ENCODE assay signal across 27 mouse cellular contexts in genomic region chr19:4701221-4701620, GRCm38 (mm10). TPM values are rescaled to one million over a fixed set of nuclear protein-coding genes. Genes with fewer than 3 reads are reported as not detected.
DNase-seq lines count a peak whose midpoint lies in the region; ATAC-seq and TF ChIP-seq lines count a peak whose summit lies in the region.
"Had no signal": no experiment of that assay in that cellular context is flagged by ENCODE, and none has a peak within 500 bp of the region (broad histone marks: within the 10 kb centered on the region; RNA-seq: fewer than 3 reads in every experiment).

No protein-coding gene starts in this region.

- DNase-seq in heart, adult 11 months = peak; percentile 68
- DNase-seq in heart, adult 9 months (ENCODE audit: low spot score in 2 of 2) = no peak
- DNase-seq in lung, postnatal 25 days (ENCODE audit: low spot score) = peak; percentile 18
- no peak for DNase-seq in lung, postnatal 0 days (ENCODE audit: low spot score)
- DNase-seq in CD4-positive helper T cell, adult 2 months (ENCODE audit: low read depth, low spot score) = peak; percentile 10
- DNase-seq in embryonic facial prominence, embryonic 10.5 days (ENCODE audit: low spot score) = no peak
- DNase-seq in embryo, embryonic 10.5 days (ENCODE audit: low spot score) = no peak
- DNase-seq: adrenal gland, postnatal 10 days; cerebellum, adult 8-10 months; forebrain, postnatal 0 days; gastrocnemius, postnatal 25 days; heart, postnatal 4 days; kidney, adult 9 months; kidney, postnatal 14 days; liver, embryonic 13.5 days; lung, embryonic 14.5 days; right cerebral cortex, postnatal 14 days; spleen, adult 18-20 months; thymus, postnatal 14 days had no signal

- H3K4me3 ChIP-seq in lung, postnatal 0 days (ENCODE audit: low read depth, low read length) = no peak overlapping the region
- no peak overlapping the region for H3K4me3 ChIP-seq in embryonic facial prominence, embryonic 10.5 days
- H3K4me3 ChIP-seq: embryonic facial prominence, embryonic 12.5 days; heart, embryonic 15.5 days; liver, embryonic 13.5 days; midbrain, embryonic 12.5 days had no signal

- no peak for TF ChIP-seq CTCF in lung, postnatal 0 days (IDR thresholded peaks at IDR 0.05)

- 28% methylated on average over 7 of the region's 7 CpGs for WGBS in lung, postnatal 0 days
- WGBS in embryonic facial prominence, embryonic 10.5 days = 65% methylated on average over 7 of the region's 7 CpGs

- H3K9ac ChIP-seq in lung, postnatal 0 days (replicated peaks; ENCODE audit: low read depth) = no peak overlapping the region
- H3K9ac ChIP-seq: embryonic facial prominence, embryonic 12.5 days; forebrain, postnatal 0 days; heart, embryonic 15.5 days; liver, embryonic 13.5 days; lung, embryonic 14.5 days; midbrain, embryonic 12.5 days had no signal

- no peak overlapping the region for H3K4me2 ChIP-seq in lung, postnatal 0 days (replicated peaks; ENCODE audit: low read depth, low read length)
- H3K4me2 ChIP-seq: embryonic facial prominence, embryonic 12.5 days; heart, embryonic 15.5 days; liver, embryonic 13.5 days; lung, embryonic 14.5 days; midbrain, embryonic 12.5 days had no signal

- TF ChIP-seq EP300 in lung, postnatal 0 days (IDR thresholded peaks at IDR 0.05) = no peak

- H3K9me3 ChIP-seq in lung, postnatal 0 days (ENCODE audit: low read length) = no peaks in the 10 kb centered on the region
- no peaks in the 10 kb centered on the region for H3K9me3 ChIP-seq in embryonic facial prominence, embryonic 10.5 days
- H3K9me3 ChIP-seq: embryonic facial prominence, embryonic 12.5 days; heart, embryonic 15.5 days; liver, embryonic 13.5 days; midbrain, embryonic 12.5 days had no signal

- H3K27me3 ChIP-seq in lung, postnatal 0 days (replicated peaks; ENCODE audit: insufficient read depth, low read length) = peaks cover 40% of the 10 kb centered on the region
- peaks cover 59% of the 10 kb centered on the region for H3K27me3 ChIP-seq in embryonic facial prominence, embryonic 10.5 days (replicated peaks; ENCODE audit: low read depth, poor library complexity, severe bottlenecking)

- no peaks in the 10 kb centered on the region for H3K36me3 ChIP-seq in lung, postnatal 0 days (ENCODE audit: insufficient read depth, low read length)
- H3K36me3 ChIP-seq in embryonic facial prominence, embryonic 10.5 days (replicated peaks) = no peaks in the 10 kb centered on the region
- H3K36me3 ChIP-seq: embryonic facial prominence, embryonic 12.5 days; heart, embryonic 15.5 days; liver, embryonic 13.5 days; midbrain, embryonic 12.5 days had no signal

- ATAC-seq in lung, postnatal 0 days = no peak
- ATAC-seq in hematopoietic stem cell, adult 5-6 weeks (replicated peaks in 1 of 2; ENCODE audit: insufficient read depth in 1 of 2, low FRiP score in 2 of 2, low TSS enrichment in 1 of 2, low read depth in 1 of 2, poor library complexity in 2 of 2, severe bottlenecking in 2 of 2) = peak; percentile 72 to 89; a peak in 3 of 4 replicates
- ATAC-seq: forebrain, postnatal 0 days; hindbrain, embryonic 16.5 days; intestine, embryonic 16.5 days had no signal

- H3K4me1 ChIP-seq in lung, postnatal 0 days (ENCODE audit: insufficient read depth, low read depth, low read length) = peaks cover 4% of the 10 kb centered on the region
- peaks cover 12% of the 10 kb centered on the region for H3K4me1 ChIP-seq in embryonic facial prominence, embryonic 10.5 days

- H3K27ac ChIP-seq in lung, postnatal 0 days (ENCODE audit: low read length) = no peak overlapping the region
- no peak overlapping the region for H3K27ac ChIP-seq in embryonic facial prominence, embryonic 10.5 days (replicated peaks)
- H3K27ac ChIP-seq: embryonic facial prominence, embryonic 12.5 days; heart, embryonic 15.5 days; liver, embryonic 13.5 days; midbrain, embryonic 12.5 days had no signal

RNA-seq across cellular contexts. Expression of gene Gm960, which starts 2.8 kb away (rescaled TPM):
- 0.71 and 1.4 TPM in 2 replicates for polyA plus RNA-seq in lung, postnatal 0 days (2015; fragmentation: Nextera tagmentation; extraction: Ambion mirVana)
- 0.56 and 6.6 TPM in 2 replicates for total RNA-seq in hematopoietic stem cell, adult 5-6 weeks (2017)
- 2.0 and 2.6 TPM in 2 replicates for polyA plus RNA-seq in embryonic facial prominence, embryonic 10.5 days (2016; fragmentation: Nextera tagmentation; extraction: Ambion mirVana)
- total RNA-seq: gastrocnemius, postnatal 25 days; heart, adult 8-10 months; monocyte, adult 5-6 weeks had no signal
- polyA plus RNA-seq: liver, embryonic 13.5 days had no signal

RNA-seq across cellular contexts. Expression of gene Sptbn2, which starts 9.7 kb away (rescaled TPM):
- 0.50 and 0.51 TPM in 2 replicates for polyA plus RNA-seq in lung, postnatal 0 days (2015; fragmentation: Nextera tagmentation; extraction: Ambion mirVana)
- total RNA-seq in hematopoietic stem cell, adult 5-6 weeks (2017) = 0.20 and 1.1 TPM in 2 replicates
- polyA plus RNA-seq in embryonic facial prominence, embryonic 10.5 days (2016; fragmentation: Nextera tagmentation; extraction: Ambion mirVana) = 7.7 and 8.9 TPM in 2 replicates
- total RNA-seq: monocyte, adult 5-6 weeks had no signal

RNA-seq across cellular contexts. Expression of gene Rbm4b, which starts 55.1 kb away (rescaled TPM):
- 23.4 and 26.8 TPM in 2 replicates for polyA plus RNA-seq in lung, postnatal 0 days (2015; fragmentation: Nextera tagmentation; extraction: Ambion mirVana)
- 28.8 and 29.5 TPM in 2 replicates for total RNA-seq in hematopoietic stem cell, adult 5-6 weeks (2017)
- polyA plus RNA-seq in embryonic facial prominence, embryonic 10.5 days (2016; fragmentation: Nextera tagmentation; extraction: Ambion mirVana) = 102 and 114 TPM in 2 replicates

Comparison
In these comparisons a context has a peak if more than half of its experiments do, and no peak if none do; other contexts are left out.
1. DNase-seq: peak in heart, adult 11 months (single experiment), lung, postnatal 25 days (single experiment) and CD4-positive helper T cell, adult 2 months (single experiment); none in heart, adult 9 months (0 of 2), lung, postnatal 0 days (single experiment), embryonic facial prominence, embryonic 10.5 days (single experiment) and embryo, embryonic 10.5 days (single experiment).